Mouse (Mus musculus) heart, postnatal 0 days (tissue): ENCODE measurements around the gene Galnt17. TPM values are rescaled to one million over a fixed set of nuclear protein-coding genes. Genes with fewer than 3 reads are reported as not detected.

Experiments used
- ATAC-seq: fragments of 200-750 bp; cut with Nextera tagmentation; 2 replicates; pipeline ENCODE4 v1.8.0; 2017; ENCODE audit warnings: low read depth, moderate number of reproducible peaks, moderate library complexity; ENCODE audit not compliant: insufficient read depth
- DNase-seq: peaks from one replicate; pipeline ENCODE4 v3.0.0-alpha.2; 2016; ENCODE audit warnings: low spot score
- H3K27ac ChIP-seq: fragments of 300-500 bp; sonication (generic); 2 replicates; pipeline ENCODE4 v1.5.1; 2014; ENCODE audit warnings: low read depth, mild to moderate bottlenecking
- H3K27me3 ChIP-seq: fragments of 300-500 bp; sonication (generic); 2 replicates; pipeline ENCODE4 v1.6.1; 2014; ENCODE audit warnings: low read length, mixed read lengths; ENCODE audit not compliant: control insufficient read depth, insufficient read depth
- H3K36me3 ChIP-seq: fragments of 300-500 bp; sonication (generic); replicated peaks from 2 replicates; pipeline ENCODE4 v1.6.1; 2014; ENCODE audit warnings: low read length, mixed read lengths; ENCODE audit not compliant: control insufficient read depth, insufficient read depth
- H3K4me1 ChIP-seq: fragments of 300-500 bp; sonication (generic); 2 replicates; pipeline ENCODE4 v1.6.1; 2014; ENCODE audit warnings: antibody characterized with exemption; ENCODE audit not compliant: control insufficient read depth, insufficient read depth
- H3K4me2 ChIP-seq: fragments of 300-500 bp; sonication (generic); 2 replicates; pipeline ENCODE4 v1.6.1; 2014; ENCODE audit warnings: low read depth, mild to moderate bottlenecking, low read length, moderate library complexity
- H3K4me3 ChIP-seq: fragments of 300-500 bp; sonication (generic); 2 replicates; pipeline ENCODE4 v1.5.1; 2014; ENCODE audit warnings: low read depth, low read length
- H3K9ac ChIP-seq: fragments of 300-500 bp; sonication (generic); replicated peaks from 2 replicates; pipeline ENCODE4 v1.6.1; 2014; ENCODE audit warnings: low read depth, low read length, mixed read lengths
- H3K9me3 ChIP-seq: fragments of 300-500 bp; sonication (generic); replicated peaks from 2 replicates; pipeline ENCODE4 v1.6.1; 2016; ENCODE audit warnings: low read length; ENCODE audit not compliant: control insufficient read depth
- CTCF ChIP-seq: IDR thresholded peaks from 2 replicates; pipeline ENCODE4 v1.5.1; 2016; ENCODE audit warnings: antibody characterized with exemption, control low read depth, low read depth
- EP300 ChIP-seq: IDR thresholded peaks from 2 replicates; pipeline ENCODE4 v1.6.1; 2016; ENCODE audit warnings: antibody characterized with exemption, low read depth
- WGBS: fragments of 180-500 bp; shearing (Covaris S2); extraction: QIAGEN DNeasy Blood & Tissue Kit; methylation state at CpG from one replicate; pipeline ENCODE4 v1.1.7; 2014; 5-methylcytosine and 5-hydroxymethylcytosine counted together
- polyA plus RNA-seq: library from polyadenylated mRNA; unstranded; fragments of >200 nt; fragmentation: Nextera tagmentation; extraction: Ambion mirVana; gene quantifications from 2 replicates; pipeline ENCODE4 v1.2.1, GENCODE M21; 2015
- total RNA-seq: library from RNA; depleted of rRNA; stranded (reverse); fragments of >200 nt; gene quantifications from 2 replicates; pipeline ENCODE4 v1.2.3, GENCODE M21; 2014; ENCODE audit warnings: low replicate concordance

Galnt17 gene
- total and polyA plus RNA-seq, 2 experiments from 2014 or later = 0.30 to 3.2 TPM

- Histone ChIP-seq H3K36me3 (no peaks in the 10 kb centered on the region), H3K9ac (no peak overlapping the region), H3K4me3 (no peak overlapping the region), H3K27ac (no peak overlapping the region), H3K9me3 (no peaks in the 10 kb centered on the region), H3K27me3 (no peaks in the 10 kb centered on the region), H3K4me2 (no peak overlapping the region), H3K4me1 (no peaks in the 10 kb centered on the region)
- ATAC-seq = no peak
- DNase-seq = no peak
- TF ChIP-seq EP300 (no peak), CTCF (no peak)
- 43% methylated on average over 2 of the region's 2 CpGs for WGBS
Observed at GRCm38 (mm10) chr5:130978871-130979270, 329.4 kb downstream of the Galnt17 start.

- no peaks in the 10 kb centered on the region for H3K36me3 ChIP-seq
- ATAC-seq (no peak), DNase-seq (no peak)
- H3K27me3 ChIP-seq = no peaks in the 10 kb centered on the region
- H3K4me3 ChIP-seq = no peak overlapping the region
- H3K27ac ChIP-seq = no peak overlapping the region
- TF ChIP-seq CTCF (no peak), EP300 (no peak)
- H3K9ac ChIP-seq = no peak overlapping the region
- H3K9me3 ChIP-seq = no peaks in the 10 kb centered on the region
- no peak overlapping the region for H3K4me2 ChIP-seq
- H3K4me1 ChIP-seq = no peaks in the 10 kb centered on the region
- WGBS = 84% methylated on average over 3 of the region's 3 CpGs
Observed at GRCm38 (mm10) chr5:130977999-130978398, 330.3 kb downstream of the Galnt17 start.

- H3K36me3 ChIP-seq = no peaks in the 10 kb centered on the region
- no peak overlapping the region for H3K9ac ChIP-seq
- no peak for ATAC-seq
- 79% methylated on average over 7 of the region's 7 CpGs for WGBS
- no peak overlapping the region for H3K4me3 ChIP-seq
- H3K4me2 ChIP-seq = no peak overlapping the region
- H3K9me3 ChIP-seq = no peaks in the 10 kb centered on the region
- no peaks in the 10 kb centered on the region for H3K4me1 ChIP-seq
- DNase-seq = no peak
- no peak for TF ChIP-seq EP300
- no peak for TF ChIP-seq CTCF
- H3K27ac ChIP-seq = no peak overlapping the region
- no peaks in the 10 kb centered on the region for H3K27me3 ChIP-seq
Observed at GRCm38 (mm10) chr5:130952361-130952760, 355.9 kb downstream of the Galnt17 start.

- ATAC-seq = no peak
- Histone ChIP-seq H3K27ac (no peak overlapping the region), H3K4me1 (no peaks in the 10 kb centered on the region), H3K9ac (no peak overlapping the region), H3K27me3 (no peaks in the 10 kb centered on the region), H3K4me3 (no peak overlapping the region), H3K9me3 (no peaks in the 10 kb centered on the region), H3K4me2 (no peak overlapping the region), H3K36me3 (no peaks in the 10 kb centered on the region)
- WGBS = 35% methylated on average over 6 of the region's 6 CpGs
- DNase-seq = no peak
- peak; percentile 31 for TF ChIP-seq CTCF
- TF ChIP-seq EP300 = no peak
Observed at GRCm38 (mm10) chr5:130950894-130951400, 357.4 kb downstream of the Galnt17 start.

GRCm38 (mm10) chr5:130950421-130950820, 357.9 kb downstream of the Galnt17 start:
- no peak overlapping the region for H3K27ac ChIP-seq
- H3K27me3 ChIP-seq = no peaks in the 10 kb centered on the region
- no peak overlapping the region for H3K4me2 ChIP-seq
- no peak for DNase-seq
- H3K9ac ChIP-seq = no peak overlapping the region
- H3K9me3 ChIP-seq = no peaks in the 10 kb centered on the region
- no peak for TF ChIP-seq CTCF
- no peak for TF ChIP-seq EP300
- no peak for ATAC-seq
- no peaks in the 10 kb centered on the region for H3K4me1 ChIP-seq
- no peak overlapping the region for H3K4me3 ChIP-seq
- WGBS = 45% methylated on average over 4 of the region's 4 CpGs
- no peaks in the 10 kb centered on the region for H3K36me3 ChIP-seq

GRCm38 (mm10) chr5:130949710-130950109, 358.6 kb downstream of the Galnt17 start:
- Histone ChIP-seq H3K4me3 (no peak overlapping the region), H3K4me1 (no peaks in the 10 kb centered on the region), H3K4me2 (no peak overlapping the region), H3K36me3 (no peaks in the 10 kb centered on the region), H3K9ac (no peak overlapping the region), H3K27me3 (no peaks in the 10 kb centered on the region), H3K9me3 (no peaks in the 10 kb centered on the region), H3K27ac (no peak overlapping the region)
- no peak for ATAC-seq
- TF ChIP-seq CTCF (no peak), EP300 (no peak)
- WGBS = 44% methylated on average over 1 of the region's 1 CpGs
- no peak for DNase-seq
